Mouse (Mus musculus): ENCODE measurements around the gene Hs3st4. TPM values are rescaled to one million over a fixed set of nuclear protein-coding genes. Genes with fewer than 3 reads are reported as not detected.

The Hs3st4 gene
- polyA plus RNA-seq, 1 experiment from 2014 or later: 18.0 TPM

DNA sequence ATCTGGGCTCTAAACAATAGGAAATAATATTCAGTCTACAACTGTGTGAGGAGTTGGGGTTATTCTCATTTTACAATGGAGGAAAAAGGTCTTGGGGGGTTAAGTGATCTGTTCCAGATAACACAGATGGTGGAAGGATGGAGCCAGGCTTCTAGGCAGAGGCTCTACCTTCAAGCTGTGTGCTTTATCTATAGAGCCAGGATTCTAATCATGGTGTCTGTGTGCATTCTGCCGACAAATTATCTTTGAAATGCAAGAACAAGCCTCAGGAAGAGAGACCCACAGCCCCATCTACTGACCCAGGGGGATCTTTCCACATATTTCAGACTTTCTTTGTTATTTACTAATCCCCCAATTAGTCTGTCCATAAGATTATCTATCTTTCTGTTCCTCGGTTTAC, 187.3 kb downstream of the Hs3st4 start:
- H3K36me3 ChIP-seq (ENCODE audit: control insufficient read depth, insufficient read depth): no peaks in the 10 kb centered on the region
- WGBS: 74% methylated on average over 2 of the region's 2 CpGs
- H3K4me3 ChIP-seq (replicated peaks; ENCODE audit: low read length): no peak overlapping the region
- H3K9ac ChIP-seq (replicated peaks; ENCODE audit: low read depth, low read length): no peak overlapping the region
- no peaks in the 10 kb centered on the region for H3K27me3 ChIP-seq (replicated peaks; ENCODE audit: control insufficient read depth, insufficient read depth, low read length)
- no peaks in the 10 kb centered on the region for H3K4me1 ChIP-seq (replicated peaks; ENCODE audit: control insufficient read depth, insufficient read depth, low read length)
- no peaks in the 10 kb centered on the region for H3K9me3 ChIP-seq (ENCODE audit: control insufficient read depth, low read length)
- ATAC-seq: no peak
- H3K4me2 ChIP-seq (ENCODE audit: low read length): no peak overlapping the region
- H3K27ac ChIP-seq (ENCODE audit: low read length): no peak overlapping the region

DNA sequence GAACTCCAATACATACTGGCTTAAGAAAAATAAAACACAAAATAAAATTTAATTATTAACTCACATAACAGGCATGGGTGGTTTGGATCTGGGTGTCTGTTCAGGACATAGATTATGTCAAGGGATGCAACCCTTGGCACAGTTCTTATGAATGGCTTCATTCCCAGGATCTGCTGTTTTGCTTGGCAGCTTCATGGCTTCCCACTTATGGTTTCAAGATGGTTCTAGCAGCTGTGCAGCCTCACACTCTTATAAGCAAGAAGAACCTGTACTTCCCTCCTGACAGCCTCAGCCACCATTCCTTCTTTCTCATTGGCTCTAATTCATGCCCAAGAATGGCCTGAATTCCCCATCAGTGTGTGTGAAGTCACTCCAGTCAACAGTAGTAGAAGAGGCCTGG, 189.3 kb downstream of the Hs3st4 start:
- Histone ChIP-seq H3K9me3 (ENCODE audit: control insufficient read depth, low read length) (no peaks in the 10 kb centered on the region), H3K4me2 (ENCODE audit: low read length) (no peak overlapping the region), H3K9ac (replicated peaks; ENCODE audit: low read depth, low read length) (no peak overlapping the region), H3K27me3 (replicated peaks; ENCODE audit: control insufficient read depth, insufficient read depth, low read length) (no peaks in the 10 kb centered on the region), H3K36me3 (ENCODE audit: control insufficient read depth, insufficient read depth) (no peaks in the 10 kb centered on the region), H3K4me1 (replicated peaks; ENCODE audit: control insufficient read depth, insufficient read depth, low read length) (no peaks in the 10 kb centered on the region), H3K4me3 (replicated peaks; ENCODE audit: low read length) (no peak overlapping the region), H3K27ac (ENCODE audit: low read length) (no peak overlapping the region)
- ATAC-seq: no peak

DNA sequence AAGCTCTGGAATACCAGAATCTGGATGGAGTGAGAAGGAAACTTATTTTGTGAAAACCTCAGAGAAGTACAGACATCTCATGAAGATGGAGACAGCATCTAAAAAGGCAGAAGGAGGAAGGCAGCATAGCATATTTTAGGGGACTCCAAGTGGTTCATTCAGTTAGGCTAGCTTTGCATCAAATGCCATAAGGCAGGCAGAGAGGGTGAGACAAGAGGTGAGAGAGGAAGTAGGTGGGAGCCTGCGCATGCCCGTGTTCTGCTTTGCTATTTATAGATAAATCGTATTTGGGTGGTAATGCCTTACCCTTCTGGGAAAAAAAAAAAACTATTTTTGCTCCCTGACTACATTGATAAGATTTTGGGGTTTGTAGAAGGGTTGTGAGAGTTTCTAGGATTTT, 198.3 kb downstream of the Hs3st4 start:
- WGBS: 90% methylated on average over 3 of the region's 3 CpGs

DNA sequence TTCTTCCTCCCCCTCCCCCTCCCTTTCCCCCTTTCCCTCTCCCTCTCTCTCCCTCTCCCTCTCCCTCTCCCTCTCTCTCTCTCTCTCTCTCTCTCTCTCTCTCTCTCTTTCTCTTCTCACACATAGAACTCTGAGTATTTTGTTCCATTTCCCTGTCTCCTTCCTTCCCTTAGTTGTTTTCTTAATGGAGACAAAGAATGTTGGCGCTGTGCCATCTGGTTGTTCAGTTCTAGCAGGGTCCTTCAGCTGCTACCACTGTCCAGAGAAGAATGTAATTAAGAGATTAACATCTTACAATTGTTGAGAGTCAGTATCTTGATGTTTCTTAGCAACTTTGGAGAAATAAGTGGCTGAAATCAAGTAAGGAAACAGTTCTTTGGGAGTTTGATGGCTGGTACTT, 202.0 kb downstream of the Hs3st4 start:
- WGBS: 70% methylated on average over 1 of the region's 1 CpGs
- Histone ChIP-seq H3K4me1 (replicated peaks; ENCODE audit: control insufficient read depth, insufficient read depth, low read length) (no peaks in the 10 kb centered on the region), H3K27ac (ENCODE audit: low read length) (no peak overlapping the region)

More for the DNA sequence above, 198.3 kb downstream of the Hs3st4 start:
- H3K9ac ChIP-seq (replicated peaks; ENCODE audit: low read depth, low read length): no peak overlapping the region
- no peaks in the 10 kb centered on the region for H3K9me3 ChIP-seq (ENCODE audit: control insufficient read depth, low read length)
- no peaks in the 10 kb centered on the region for H3K27me3 ChIP-seq (replicated peaks; ENCODE audit: control insufficient read depth, insufficient read depth, low read length)
- no peak overlapping the region for H3K27ac ChIP-seq (ENCODE audit: low read length)
- H3K4me1 ChIP-seq (replicated peaks; ENCODE audit: control insufficient read depth, insufficient read depth, low read length): no peaks in the 10 kb centered on the region
- H3K36me3 ChIP-seq (ENCODE audit: control insufficient read depth, insufficient read depth): no peaks in the 10 kb centered on the region
- ATAC-seq: no peak
- no peak overlapping the region for H3K4me2 ChIP-seq (ENCODE audit: low read length)
- H3K4me3 ChIP-seq (replicated peaks; ENCODE audit: low read length): no peak overlapping the region

DNA sequence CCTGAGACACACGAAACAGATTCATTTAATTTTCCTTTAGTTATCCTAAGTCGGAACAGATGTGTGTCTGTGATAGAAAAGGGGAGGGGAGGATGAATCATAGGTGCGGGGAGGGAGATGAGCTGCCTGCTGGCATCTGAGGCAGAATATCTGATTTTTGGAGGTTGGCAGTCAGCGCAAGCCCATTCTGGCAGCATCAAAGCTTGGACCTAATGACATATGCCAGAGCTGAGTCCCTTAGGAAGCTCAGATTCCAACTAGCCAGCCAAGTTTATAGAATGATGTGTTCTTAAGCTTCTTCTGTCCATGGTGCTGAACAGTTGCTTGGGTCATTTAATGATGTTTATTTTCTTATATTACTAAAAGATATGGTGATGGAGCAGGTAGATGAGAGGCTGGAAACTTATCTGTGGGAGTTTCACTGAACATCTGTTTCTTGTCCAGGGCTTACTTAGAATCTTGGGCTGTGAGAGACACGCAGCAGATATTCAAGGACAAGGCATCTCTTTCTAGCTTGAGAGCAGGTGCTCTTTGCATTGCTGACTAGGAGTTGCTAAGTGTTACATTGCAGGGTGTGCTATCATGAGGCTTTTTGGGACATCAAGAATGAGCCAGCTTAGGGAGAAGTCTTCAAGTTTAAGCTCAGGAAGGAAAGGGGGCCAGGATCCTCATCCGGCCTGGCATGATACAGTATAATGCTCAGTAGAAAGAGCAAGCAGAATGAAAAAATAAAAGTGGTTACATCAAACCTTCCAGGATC, 216.3 kb downstream of the Hs3st4 start:
- no peak for ATAC-seq
- no peaks in the 10 kb centered on the region for H3K27me3 ChIP-seq (replicated peaks; ENCODE audit: control insufficient read depth, insufficient read depth, low read length)
- no peak overlapping the region for H3K4me3 ChIP-seq (replicated peaks; ENCODE audit: low read length)
- 76% methylated on average over 6 of the region's 6 CpGs for WGBS
- no peaks in the 10 kb centered on the region for H3K4me1 ChIP-seq (replicated peaks; ENCODE audit: control insufficient read depth, insufficient read depth, low read length)
- no peak overlapping the region for H3K9ac ChIP-seq (replicated peaks; ENCODE audit: low read depth, low read length)
- H3K36me3 ChIP-seq (ENCODE audit: control insufficient read depth, insufficient read depth): no peaks in the 10 kb centered on the region
- no peaks in the 10 kb centered on the region for H3K9me3 ChIP-seq (ENCODE audit: control insufficient read depth, low read length)
- no peak overlapping the region for H3K4me2 ChIP-seq (ENCODE audit: low read length)
- H3K27ac ChIP-seq (ENCODE audit: low read length): no peak overlapping the region

More for the DNA sequence above, 202.0 kb downstream of the Hs3st4 start:
- Histone ChIP-seq H3K36me3 (ENCODE audit: control insufficient read depth, insufficient read depth) (no peaks in the 10 kb centered on the region), H3K4me3 (replicated peaks; ENCODE audit: low read length) (no peak overlapping the region), H3K9me3 (ENCODE audit: control insufficient read depth, low read length) (no peaks in the 10 kb centered on the region), H3K27me3 (replicated peaks; ENCODE audit: control insufficient read depth, insufficient read depth, low read length) (no peaks in the 10 kb centered on the region), H3K4me2 (ENCODE audit: low read length) (no peak overlapping the region), H3K9ac (replicated peaks; ENCODE audit: low read depth, low read length) (no peak overlapping the region)
- no peak for ATAC-seq

DNA sequence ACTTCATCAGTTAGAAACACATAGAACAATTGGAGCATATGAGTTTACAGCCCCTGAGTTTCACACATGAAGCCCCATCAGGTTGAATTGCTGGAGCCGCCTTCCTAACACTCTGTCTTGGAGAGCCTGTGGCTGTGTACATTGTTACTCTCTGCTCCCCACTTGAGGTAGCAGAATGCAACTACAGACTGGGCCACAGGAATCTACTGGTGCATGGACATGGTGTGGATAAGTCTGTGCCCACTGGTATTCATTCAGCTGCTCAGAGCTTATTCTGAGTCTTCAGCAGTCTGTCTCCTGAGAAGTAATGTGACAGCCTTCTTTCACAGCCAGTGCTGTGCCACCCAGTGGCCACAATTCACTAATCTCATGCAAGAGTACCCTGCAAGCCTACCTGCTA, 234.3 kb downstream of the Hs3st4 start:
- Histone ChIP-seq H3K4me1 (replicated peaks; ENCODE audit: control insufficient read depth, insufficient read depth, low read length) (peaks cover 14% of the 10 kb centered on the region), H3K27ac (ENCODE audit: low read length) (no peak overlapping the region), H3K9me3 (ENCODE audit: control insufficient read depth, low read length) (no peaks in the 10 kb centered on the region), H3K9ac (replicated peaks; ENCODE audit: low read depth, low read length) (no peak overlapping the region), H3K4me2 (ENCODE audit: low read length) (no peak overlapping the region), H3K4me3 (replicated peaks; ENCODE audit: low read length) (no peak overlapping the region), H3K27me3 (replicated peaks; ENCODE audit: control insufficient read depth, insufficient read depth, low read length) (no peaks in the 10 kb centered on the region), H3K36me3 (ENCODE audit: control insufficient read depth, insufficient read depth) (no peaks in the 10 kb centered on the region)
- 87% methylated on average over 1 of the region's 1 CpGs for WGBS
- no peak for ATAC-seq

DNA sequence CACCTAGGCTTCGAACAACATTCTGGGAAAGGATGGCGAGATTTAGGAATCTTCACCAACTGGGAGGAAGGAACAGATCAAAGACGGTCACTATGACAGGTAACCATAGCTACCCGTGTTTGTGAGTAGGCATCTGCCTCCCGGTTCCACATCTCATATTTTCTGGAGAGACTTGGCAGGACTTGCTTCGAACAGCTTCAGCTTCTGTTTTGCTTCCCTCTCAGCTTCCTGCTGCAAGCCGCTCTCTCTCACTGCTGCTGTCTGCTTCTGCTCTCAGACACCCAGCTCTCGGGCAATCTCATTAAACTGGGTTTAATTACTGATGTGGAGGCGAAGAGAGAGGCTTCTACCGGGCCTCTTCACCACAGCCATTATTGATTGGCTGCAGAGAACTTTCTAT, 237.9 kb downstream of the Hs3st4 start:
- Histone ChIP-seq H3K27ac (ENCODE audit: low read length) (no peak overlapping the region), H3K9ac (replicated peaks; ENCODE audit: low read depth, low read length) (no peak overlapping the region), H3K4me2 (ENCODE audit: low read length) (no peak overlapping the region), H3K4me1 (replicated peaks; ENCODE audit: control insufficient read depth, insufficient read depth, low read length) (peaks cover 14% of the 10 kb centered on the region), H3K4me3 (replicated peaks; ENCODE audit: low read length) (no peak overlapping the region), H3K36me3 (ENCODE audit: control insufficient read depth, insufficient read depth) (no peaks in the 10 kb centered on the region), H3K9me3 (ENCODE audit: control insufficient read depth, low read length) (no peaks in the 10 kb centered on the region), H3K27me3 (replicated peaks; ENCODE audit: control insufficient read depth, insufficient read depth, low read length) (no peaks in the 10 kb centered on the region)
- no peak for ATAC-seq
- 45% methylated on average over 10 of the region's 10 CpGs for WGBS

DNA sequence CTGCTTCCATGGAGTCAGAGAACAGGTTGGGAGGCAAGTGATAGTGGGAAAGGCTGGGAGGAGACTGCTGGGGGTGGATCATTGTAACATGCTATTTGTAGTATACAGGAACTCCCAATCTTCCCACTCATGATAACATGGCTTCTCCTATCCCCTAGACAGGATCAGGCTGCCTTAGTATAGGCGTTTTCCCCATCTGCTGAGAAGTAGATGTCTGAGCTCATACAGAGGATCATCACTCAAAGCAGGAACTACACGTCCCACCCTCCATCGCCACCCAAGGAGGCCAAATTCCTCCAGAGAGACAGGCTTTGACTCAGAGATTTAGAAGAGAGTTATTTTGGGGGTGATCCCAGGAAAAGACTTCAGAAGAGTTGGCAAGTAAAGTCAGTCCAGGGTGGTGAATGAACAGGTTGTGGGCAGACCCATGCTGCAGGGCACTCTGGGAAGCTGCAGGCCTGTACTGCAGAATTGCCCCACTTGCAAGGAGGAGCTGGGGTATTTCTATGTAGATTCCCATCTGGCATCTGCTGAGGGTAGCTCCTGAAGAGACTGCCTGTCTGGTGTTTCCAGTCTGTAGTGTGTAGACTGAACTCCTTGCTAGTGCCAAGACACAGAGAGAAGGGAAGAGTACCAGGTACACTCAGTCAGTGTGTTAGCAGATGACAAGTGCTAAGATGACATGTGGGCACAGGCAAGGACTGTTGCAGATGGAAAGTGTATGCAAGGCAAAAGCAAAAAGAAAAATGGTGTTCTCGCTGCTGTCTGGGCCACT, 255.4 kb downstream of the Hs3st4 start:
- Histone ChIP-seq H3K4me2 (ENCODE audit: low read length) (no peak overlapping the region), H3K27ac (ENCODE audit: low read length) (no peak overlapping the region), H3K4me1 (replicated peaks; ENCODE audit: control insufficient read depth, insufficient read depth, low read length) (peaks cover 8% of the 10 kb centered on the region), H3K4me3 (replicated peaks; ENCODE audit: low read length) (no peak overlapping the region), H3K36me3 (ENCODE audit: control insufficient read depth, insufficient read depth) (no peaks in the 10 kb centered on the region), H3K9me3 (ENCODE audit: control insufficient read depth, low read length) (no peaks in the 10 kb centered on the region), H3K27me3 (replicated peaks; ENCODE audit: control insufficient read depth, insufficient read depth, low read length) (no peaks in the 10 kb centered on the region), H3K9ac (replicated peaks; ENCODE audit: low read depth, low read length) (no peak overlapping the region)
- ATAC-seq: no peak
- 88% methylated on average over 4 of the region's 4 CpGs for WGBS

DNA sequence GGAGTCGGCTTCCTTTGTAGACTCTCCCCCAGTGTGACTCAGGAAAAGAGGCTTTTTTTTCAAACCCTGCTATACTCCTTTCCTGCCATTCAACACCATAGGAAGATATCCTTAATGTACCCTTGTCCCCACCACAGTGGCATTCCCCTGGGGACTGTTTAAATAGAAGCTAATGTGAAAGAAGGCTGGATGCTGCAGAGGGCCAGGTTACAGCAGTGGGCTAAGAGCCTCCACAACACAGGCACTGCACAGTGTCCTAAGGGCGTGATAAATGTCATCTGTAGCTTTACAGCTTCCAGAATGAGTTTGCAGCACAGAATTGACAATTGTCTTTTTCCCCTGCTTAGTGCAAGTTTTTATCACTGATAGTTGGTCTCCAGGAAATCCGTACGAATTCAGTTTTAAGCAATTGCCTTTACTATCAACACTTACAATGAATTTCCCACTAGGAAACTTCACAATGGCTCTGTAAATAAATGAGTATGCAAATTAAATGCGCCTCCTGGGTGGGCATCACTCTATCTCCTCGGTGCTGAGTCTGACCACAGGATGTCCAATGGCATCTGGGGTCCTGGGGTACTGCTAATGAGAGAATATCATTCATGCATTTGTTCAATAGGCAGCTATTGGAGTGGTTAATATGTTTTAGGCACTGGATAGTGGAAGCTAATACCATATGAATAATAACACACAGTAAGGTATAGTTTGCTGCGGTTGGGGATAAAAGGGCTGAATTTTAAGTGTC, 257.4 kb downstream of the Hs3st4 start:
- peaks cover 8% of the 10 kb centered on the region for H3K4me1 ChIP-seq (replicated peaks; ENCODE audit: control insufficient read depth, insufficient read depth, low read length)
- no peak for ATAC-seq
- no peak overlapping the region for H3K4me2 ChIP-seq (ENCODE audit: low read length)
- H3K27me3 ChIP-seq (replicated peaks; ENCODE audit: control insufficient read depth, insufficient read depth, low read length): no peaks in the 10 kb centered on the region
- no peaks in the 10 kb centered on the region for H3K36me3 ChIP-seq (ENCODE audit: control insufficient read depth, insufficient read depth)
- no peak overlapping the region for H3K9ac ChIP-seq (replicated peaks; ENCODE audit: low read depth, low read length)
- H3K4me3 ChIP-seq (replicated peaks; ENCODE audit: low read length): no peak overlapping the region
- no peak overlapping the region for H3K27ac ChIP-seq (ENCODE audit: low read length)
- no peaks in the 10 kb centered on the region for H3K9me3 ChIP-seq (ENCODE audit: control insufficient read depth, low read length)
- WGBS: 14% methylated on average over 7 of the region's 7 CpGs

Measured in forebrain, embryonic 16.5 days (tissue).